Mouse (Mus musculus) adipocyte (in vitro differentiated cells): ENCODE measurements around the gene Wfdc13.
"Not testable (repeated sequence)": the region's sequence is repeated elsewhere in the genome, so short reads cannot be mapped to it uniquely, and the experiment has no call there.

Experiments
- DNase-seq: peaks from one replicate; pipeline ENCODE4 v3.0.0-alpha.2; 2016; ENCODE audit warnings: low spot score

Wfdc13 gene

DNA sequence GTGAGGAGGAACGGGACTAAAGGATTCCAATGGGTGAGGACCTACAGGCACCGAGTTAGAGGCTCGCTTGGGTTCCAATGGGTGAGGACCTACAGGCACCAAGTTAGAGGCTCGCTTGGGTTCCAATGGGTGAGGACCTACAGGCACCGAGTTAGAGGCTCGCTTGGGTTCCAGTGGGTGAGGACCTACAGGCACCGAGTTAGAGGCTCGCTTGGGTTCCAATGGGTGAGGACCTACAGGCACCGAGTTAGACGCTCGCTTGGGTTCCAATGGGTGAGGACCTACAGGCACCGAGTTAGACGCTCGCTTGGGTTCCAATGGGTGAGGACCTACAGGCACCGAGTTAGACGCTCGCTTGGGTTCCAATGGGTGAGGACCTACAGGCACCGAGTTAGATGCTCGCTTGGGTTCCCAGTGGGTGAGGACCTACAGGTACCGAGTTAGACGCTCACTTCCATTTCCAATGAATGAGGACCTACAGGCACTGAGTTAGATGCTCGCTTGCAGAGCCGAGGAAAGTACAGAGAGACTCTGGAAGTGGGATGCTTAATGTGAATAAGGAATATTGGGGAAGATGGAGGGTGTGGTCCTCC, 31.4 kb downstream of the Wfdc13 start:
- not testable (repeated sequence) for DNase-seq

DNA sequence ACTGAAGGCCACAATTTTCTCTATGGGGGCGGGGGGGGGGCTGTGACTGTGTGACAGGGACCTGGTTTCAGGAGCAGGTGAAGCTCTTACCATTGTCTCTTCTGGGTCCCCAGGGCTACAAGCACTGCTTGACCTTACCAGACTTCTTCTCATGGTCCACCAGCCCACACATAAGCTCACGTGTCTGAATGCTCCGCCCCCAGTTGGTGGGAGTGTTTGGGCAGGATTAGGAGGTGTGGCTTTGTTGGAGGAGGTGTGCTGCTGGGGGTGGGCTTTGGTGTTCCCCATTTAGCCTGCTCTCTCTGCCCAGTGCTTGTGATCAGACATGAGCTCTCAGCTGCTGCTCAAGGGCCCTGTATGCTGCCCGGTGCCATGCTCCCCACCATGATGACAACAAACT, 38.4 kb downstream of the Wfdc13 start:
- DNase-seq: no peak

DNA sequence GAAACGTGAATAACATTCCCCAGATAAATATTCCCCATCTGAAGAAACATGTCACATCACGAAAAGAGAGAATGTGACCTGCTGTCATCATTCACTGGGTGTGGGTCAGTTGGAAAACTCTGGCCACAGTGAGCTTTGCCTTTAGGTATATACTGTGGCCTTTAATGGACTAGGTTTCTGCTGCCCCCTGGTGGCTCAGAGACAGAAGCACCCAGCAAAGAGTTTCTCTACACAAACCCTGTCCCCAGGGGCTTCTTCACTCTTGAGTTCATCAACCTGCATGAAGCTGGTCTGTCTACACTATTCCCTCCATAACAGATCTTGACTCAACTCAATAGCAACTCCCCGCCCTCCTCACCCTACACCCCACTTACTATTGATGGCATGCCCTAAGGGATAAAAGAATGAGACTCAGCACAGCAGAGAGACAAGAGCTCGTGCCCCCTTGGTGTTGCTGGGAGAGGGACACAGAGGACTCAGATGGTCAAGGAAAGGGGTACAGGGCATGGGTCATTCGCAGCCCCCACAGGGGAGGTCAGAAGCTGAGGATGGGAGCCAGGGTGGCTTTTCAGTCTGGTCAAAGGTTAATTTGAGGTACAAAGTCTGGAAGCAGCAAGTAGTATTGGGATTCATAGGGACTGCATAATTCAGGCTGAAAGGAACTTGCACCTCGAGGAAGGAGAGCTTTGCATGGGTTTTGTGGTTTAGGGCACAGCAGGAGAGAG, 41.1 kb downstream of the Wfdc13 start:
- peak; percentile 81 for DNase-seq

DNA sequence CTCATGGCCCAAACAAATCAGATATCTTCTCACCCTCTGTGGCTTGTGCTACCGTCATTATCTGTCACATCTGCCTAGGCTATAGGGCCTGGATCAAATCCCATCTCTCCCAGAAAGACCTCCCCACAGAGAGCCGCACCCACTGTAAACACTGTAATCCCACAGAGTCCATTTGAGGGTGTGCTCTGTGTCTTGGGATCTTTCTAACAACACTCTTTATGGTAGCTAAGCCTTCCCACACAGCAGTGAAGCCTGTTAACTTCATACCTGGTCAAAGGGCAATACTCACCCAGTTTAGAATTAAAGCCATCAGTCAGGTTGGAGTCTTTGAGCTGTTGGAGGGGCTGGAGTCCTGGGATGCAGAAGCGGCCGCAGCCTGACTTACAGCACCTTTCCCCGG, 46.8 kb downstream of the Wfdc13 start:
- no peak for DNase-seq

DNA sequence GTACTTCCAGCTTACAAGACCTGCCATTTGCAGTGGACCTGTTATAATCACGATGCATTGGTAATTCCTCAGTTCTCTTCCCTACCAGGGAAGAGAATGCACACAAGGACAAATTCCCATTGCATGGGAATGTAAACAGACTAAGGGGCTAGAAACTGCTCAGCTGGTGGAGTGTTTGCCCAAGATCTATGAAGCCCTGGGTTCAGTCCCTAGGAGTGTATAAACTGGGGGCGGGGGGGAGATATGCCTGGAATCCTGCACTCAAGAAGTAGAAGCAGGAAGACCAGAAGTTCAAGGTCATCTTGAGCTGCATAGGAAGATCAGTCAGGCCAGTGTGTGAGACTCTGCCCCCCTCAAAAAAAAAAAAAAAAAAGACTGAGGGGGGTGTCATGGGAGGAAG, 48.4 kb downstream of the Wfdc13 start:
- no peak for DNase-seq

DNA sequence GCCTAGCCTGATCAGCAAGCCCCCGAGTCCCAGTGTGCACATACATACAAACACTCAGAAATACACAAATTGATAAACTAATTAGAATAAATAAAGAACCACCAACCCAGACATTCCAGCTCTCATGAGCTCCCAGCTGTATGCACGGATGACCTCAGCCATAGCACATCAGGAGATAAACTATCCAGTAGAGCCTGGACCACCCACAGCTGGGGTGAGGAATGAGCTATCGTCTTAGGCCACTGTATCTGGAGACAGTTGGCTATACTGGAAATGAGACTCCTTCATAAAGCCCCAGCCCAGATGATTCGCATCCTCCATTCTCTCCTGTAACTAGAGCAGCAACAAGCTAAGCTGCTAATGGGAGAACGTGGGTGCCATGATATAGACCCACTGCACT, 49.9 kb downstream of the Wfdc13 start:
- no peak for DNase-seq

DNA sequence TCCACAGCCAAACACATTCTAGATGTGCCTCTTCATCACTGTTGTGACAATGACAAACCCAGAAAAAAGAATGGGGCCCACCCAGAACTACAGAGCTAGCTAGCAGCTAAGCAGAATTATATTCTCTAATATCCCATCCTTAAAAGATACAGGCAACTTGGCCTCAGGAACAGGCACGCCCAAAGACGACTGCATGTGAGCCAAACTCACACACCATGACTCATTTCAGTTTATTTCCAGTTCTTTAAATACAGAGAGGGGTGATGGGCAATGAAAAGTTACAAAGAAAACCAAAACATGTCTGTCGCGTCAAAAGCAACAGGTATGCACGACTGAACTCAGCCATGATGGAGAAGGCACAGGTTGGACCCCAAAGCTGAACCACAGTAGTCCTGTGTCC, 50.5 kb downstream of the Wfdc13 start:
- no peak for DNase-seq
